Mouse (Mus musculus) large intestine, adult 2 months (tissue): ENCODE data around the gene Antxr1. TPM values are rescaled to one million over a fixed set of nuclear protein-coding genes. Genes with fewer than 3 reads are reported as not detected.

ENCODE experiments used
- polyA plus RNA-seq: library from polyadenylated mRNA; depleted of rRNA; stranded (reverse); fragments of >200 nt; gene quantifications from 2 replicates; pipeline ENCODE4 v1.2.3, GENCODE M21; 2012; rRNA removed

The Antxr1 gene
- polyA plus RNA-seq, 1 experiment, result 3.7 TPM

Other genes with a start within 250 kb of the Antxr1 start
- gene D6Ertd527e, start 231.1 kb downstream of the Antxr1 start, polyA plus RNA-seq, result 1.4 and 1.5 TPM in 2 replicates
- 1.2 and 6.3 TPM in 2 replicates for gene Gkn1, start 15.1 kb upstream of the Antxr1 start, polyA plus RNA-seq
- 0.88 and 4.7 TPM in 2 replicates for gene Gkn2, start 37.5 kb upstream of the Antxr1 start, polyA plus RNA-seq
- gene Gkn3, start 53.1 kb upstream of the Antxr1 start, polyA plus RNA-seq, result 1.2 and 1.7 TPM in 2 replicates
- gene Bmp10, start 93.2 kb upstream of the Antxr1 start, polyA plus RNA-seq, result not detected in 2 replicates
- gene Arhgap25, start 197.4 kb upstream of the Antxr1 start, polyA plus RNA-seq, result 2.5 and 3.0 TPM in 2 replicates